ENCODE assay signal across 16 mouse cellular contexts in the genomic region with DNA sequence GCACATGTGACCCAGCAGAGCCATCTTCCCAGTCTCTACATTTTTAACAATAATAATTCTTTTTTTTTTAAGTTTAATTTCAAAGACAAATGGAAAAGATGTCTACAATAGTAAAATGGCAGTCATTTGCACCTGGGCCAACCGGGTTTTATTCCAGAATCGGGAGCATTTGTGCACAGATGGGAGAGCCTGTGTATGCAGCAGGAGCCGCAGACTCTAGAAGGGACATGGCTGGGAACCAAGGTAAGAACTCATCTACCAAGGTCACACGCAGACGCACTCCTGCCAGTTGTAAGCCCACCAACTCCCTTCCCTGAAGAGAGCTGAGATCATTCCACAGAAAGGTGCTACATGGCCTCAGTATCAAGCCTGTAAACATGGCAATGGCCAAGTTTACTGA.
DNase-seq lines count a peak whose midpoint lies in the region; ATAC-seq lines count a peak whose summit lies in the region.
"Had no signal": no experiment of that assay in that cellular context is flagged by ENCODE, and none has a peak within 500 bp of the region (broad histone marks: within the 10 kb centered on the region; RNA-seq: fewer than 3 reads in every experiment).

No protein-coding gene starts in this region.

- H3K4me1 ChIP-seq in hindbrain, embryonic 15.5 days (replicated peaks), result no peaks in the 10 kb centered on the region
- H3K4me1 ChIP-seq in hindbrain, embryonic 10.5 days (replicated peaks), result no peaks in the 10 kb centered on the region
- H3K4me1 ChIP-seq in liver, embryonic 11.5 days (replicated peaks; ENCODE audit: control insufficient read depth, insufficient read depth, low read length), result no peaks in the 10 kb centered on the region; the same call in 1 of the 2 replicates
- H3K4me1 ChIP-seq: embryonic facial prominence, embryonic 13.5 days; forebrain, embryonic 12.5 days; heart, embryonic 12.5 days had no signal

- H3K27me3 ChIP-seq in hindbrain, embryonic 15.5 days, result no peaks in the 10 kb centered on the region
- H3K27me3 ChIP-seq in hindbrain, embryonic 10.5 days (ENCODE audit: insufficient read depth, poor library complexity, severe bottlenecking), result no peaks in the 10 kb centered on the region
- no peaks in the 10 kb centered on the region for H3K27me3 ChIP-seq in liver, embryonic 11.5 days (replicated peaks; ENCODE audit: control insufficient read depth, insufficient read depth, low read length)
- H3K27me3 ChIP-seq: embryonic facial prominence, embryonic 13.5 days; forebrain, embryonic 12.5 days; heart, embryonic 12.5 days had no signal

- no peak overlapping the region for H3K4me2 ChIP-seq in hindbrain, embryonic 15.5 days
- no peak overlapping the region for H3K4me2 ChIP-seq in liver, embryonic 11.5 days
- H3K4me2 ChIP-seq: embryonic facial prominence, embryonic 13.5 days; forebrain, embryonic 12.5 days; heart, embryonic 12.5 days had no signal

- no peak overlapping the region for H3K9ac ChIP-seq in hindbrain, embryonic 15.5 days
- no peak overlapping the region for H3K9ac ChIP-seq in liver, embryonic 11.5 days (ENCODE audit: low read depth, low read length)
- H3K9ac ChIP-seq: embryonic facial prominence, embryonic 13.5 days; forebrain, embryonic 12.5 days; heart, embryonic 12.5 days had no signal

- H3K27ac ChIP-seq in hindbrain, embryonic 15.5 days (replicated peaks), result no peak overlapping the region
- H3K27ac ChIP-seq in hindbrain, embryonic 10.5 days, result no peak overlapping the region
- H3K27ac ChIP-seq in liver, embryonic 11.5 days (ENCODE audit: low read depth, low read length), result no peak overlapping the region
- H3K27ac ChIP-seq: embryonic facial prominence, embryonic 13.5 days; forebrain, embryonic 12.5 days; gastrocnemius, adult 2 months had no signal

- no peaks in the 10 kb centered on the region for H3K9me3 ChIP-seq in hindbrain, embryonic 15.5 days
- no peaks in the 10 kb centered on the region for H3K9me3 ChIP-seq in hindbrain, embryonic 10.5 days
- no peaks in the 10 kb centered on the region for H3K9me3 ChIP-seq in liver, embryonic 11.5 days (ENCODE audit: control insufficient read depth, low read length)
- H3K9me3 ChIP-seq: forebrain, embryonic 12.5 days had no signal

- peak; percentile 56 for DNase-seq in cerebellum, adult 9-10 months
- no peak for DNase-seq in cerebellum, postnatal 36 days
- no peak for DNase-seq in hindbrain, embryonic 10.5 days (ENCODE audit: low spot score)
- DNase-seq in layer of hippocampus, postnatal 10 days (ENCODE audit: low spot score in 2 of 2), result peak; percentile 34 to 46
- no peak for DNase-seq in layer of hippocampus, postnatal 36 days
- DNase-seq in liver, embryonic 11.5 days (ENCODE audit: low spot score), result no peak
- DNase-seq: adrenal gland, postnatal 10 days; cerebellum, adult 9-11 months; gastrocnemius, adult 2 months; gastrocnemius, postnatal 25 days had no signal

- 86% methylated on average over 5 of the region's 5 CpGs for WGBS in hindbrain, embryonic 15.5 days
- WGBS in hindbrain, embryonic 10.5 days, result 96% methylated on average over 5 of the region's 5 CpGs
- WGBS in liver, embryonic 11.5 days, result 91% methylated on average over 5 of the region's 5 CpGs

- ATAC-seq in hindbrain, embryonic 15.5 days (ENCODE audit: low FRiP score, low read depth), result 0 out of 2 replicates have a peak, but pooled peaks have one; percentile 45
- ATAC-seq in liver, embryonic 11.5 days (replicated peaks; ENCODE audit: low FRiP score), result no peak
- ATAC-seq: inflammation-experienced regulatory T-cells, adult 6 months; intestine, postnatal 0 days had no signal

- no peak overlapping the region for H3K4me3 ChIP-seq in hindbrain, embryonic 15.5 days
- no peak overlapping the region for H3K4me3 ChIP-seq in hindbrain, embryonic 10.5 days
- H3K4me3 ChIP-seq in liver, embryonic 11.5 days (ENCODE audit: low read depth, low read length), result no peak overlapping the region
- H3K4me3 ChIP-seq: embryonic facial prominence, embryonic 13.5 days; forebrain, embryonic 12.5 days; gastrocnemius, adult 2 months; heart, embryonic 12.5 days had no signal

- H3K36me3 ChIP-seq in hindbrain, embryonic 15.5 days, result no peaks in the 10 kb centered on the region
- no peaks in the 10 kb centered on the region for H3K36me3 ChIP-seq in hindbrain, embryonic 10.5 days
- H3K36me3 ChIP-seq in liver, embryonic 11.5 days (ENCODE audit: control insufficient read depth, insufficient read depth, low read length), result no peaks in the 10 kb centered on the region
- H3K36me3 ChIP-seq: embryonic facial prominence, embryonic 13.5 days; forebrain, embryonic 12.5 days; heart, embryonic 12.5 days had no signal

Comparison
In these comparisons a context has a peak if more than half of its experiments do, and no peak if none do; other contexts are left out.
1. DNase-seq: peak in cerebellum, adult 9-10 months (single experiment) and layer of hippocampus, postnatal 10 days (2 of 2); none in cerebellum, postnatal 36 days (0 of 2), hindbrain, embryonic 10.5 days (single experiment), layer of hippocampus, postnatal 36 days (0 of 2) and liver, embryonic 11.5 days (single experiment).